Mouse (Mus musculus): Measurements from ENCODE around the gene Ralgps1. TPM values are rescaled to one million over a fixed set of nuclear protein-coding genes. Genes with fewer than 3 reads are reported as not detected.

The Ralgps1 gene
- polyA plus RNA-seq, 1 experiment, result 48.7 TPM

DNA sequence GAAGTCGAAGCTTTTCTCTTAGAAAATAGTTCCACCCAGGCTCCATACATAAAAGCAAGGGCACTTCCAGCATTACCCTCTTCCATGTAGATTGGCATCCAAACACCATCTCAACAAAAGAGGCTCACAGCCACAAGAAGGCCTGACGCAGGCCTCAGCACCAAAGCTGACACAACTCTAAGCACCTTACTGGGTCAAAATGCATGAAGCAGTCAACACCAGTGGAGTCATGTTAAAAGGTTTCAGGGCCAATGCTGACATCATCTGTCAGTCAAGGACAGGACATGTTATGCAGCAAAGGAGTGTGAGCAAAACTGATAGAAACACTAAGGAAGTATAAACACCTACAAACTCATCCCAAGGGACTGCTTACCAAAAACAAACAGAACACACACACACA lies 50.3 kb downstream of the Ralgps1 start:
- TF ChIP-seq CTCF (IDR thresholded peaks at IDR 0.05; ENCODE audit: borderline replicate concordance, insufficient read depth, low read depth, low read length), result no peak
- no peak for TF ChIP-seq POLR2A (IDR thresholded peaks at IDR 0.05; ENCODE audit: borderline replicate concordance, insufficient read depth, low read length)
- no peak for DNase-seq
- H3K4me1 ChIP-seq (ENCODE audit: control insufficient read depth, insufficient read depth, low read length), result peaks cover 52% of the 10 kb centered on the region
- H3K4me3 ChIP-seq (replicated peaks; ENCODE audit: insufficient read depth, low read depth, low read length), result no peak overlapping the region
- H3K27me3 ChIP-seq (ENCODE audit: control insufficient read depth, insufficient read depth, low read length), result no peaks in the 10 kb centered on the region
- no peak overlapping the region for H3K27ac ChIP-seq (ENCODE audit: insufficient read depth, low read length)
- 91% methylated on average over 2 of the region's 2 CpGs for WGBS

DNA sequence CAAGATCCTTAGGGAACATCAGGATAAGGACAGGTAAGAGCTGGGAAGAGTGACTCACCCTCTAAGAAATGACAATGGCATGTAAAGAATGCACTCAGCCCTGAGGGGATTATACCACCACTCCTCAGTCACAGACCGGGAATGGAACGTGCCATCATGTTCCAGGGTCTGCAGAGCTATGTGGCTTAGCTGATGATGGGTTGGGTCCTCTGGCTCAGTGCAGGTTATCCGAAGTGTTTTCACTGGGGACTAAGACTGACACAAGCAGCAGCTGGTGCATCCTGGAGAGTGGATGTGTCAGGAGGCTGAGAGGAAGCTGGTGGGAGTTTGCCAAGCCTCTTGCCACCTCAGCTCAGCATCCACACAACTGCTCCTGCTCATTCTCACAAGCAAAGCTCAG lies 50.7 kb downstream of the Ralgps1 start:
- WGBS, result 76% methylated on average over 3 of the region's 3 CpGs

DNA sequence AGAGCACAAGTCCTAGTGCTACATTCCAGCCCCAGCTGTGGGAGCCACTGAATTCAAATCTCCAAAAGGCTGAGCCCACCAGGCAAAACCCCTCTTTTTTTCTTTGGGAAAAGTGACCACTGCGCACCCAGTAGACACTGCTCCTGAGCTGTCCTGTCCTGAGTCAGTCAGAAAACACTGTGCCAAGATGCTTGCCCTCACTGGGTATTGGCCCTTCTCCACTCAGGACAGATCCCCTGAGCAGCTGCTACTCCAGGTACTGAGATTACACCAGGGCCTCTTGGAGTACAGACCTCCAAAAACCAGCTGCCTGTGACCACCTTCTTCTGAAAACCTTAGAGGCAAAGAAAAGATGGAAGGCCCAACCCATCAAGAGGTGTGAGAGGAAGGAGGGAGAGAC lies 51.4 kb downstream of the Ralgps1 start:
- H3K4me1 ChIP-seq (ENCODE audit: control insufficient read depth, insufficient read depth, low read length), result peaks cover 63% of the 10 kb centered on the region
- WGBS, result 35% methylated on average over 1 of the region's 1 CpGs
- H3K27ac ChIP-seq (ENCODE audit: insufficient read depth, low read length), result no peak overlapping the region
- DNase-seq, result peak in 1 of 2 experiments; percentile 51
- H3K4me3 ChIP-seq (replicated peaks; ENCODE audit: insufficient read depth, low read depth, low read length), result no peak overlapping the region
- H3K27me3 ChIP-seq (ENCODE audit: control insufficient read depth, insufficient read depth, low read length), result no peaks in the 10 kb centered on the region
- TF ChIP-seq CTCF (IDR thresholded peaks at IDR 0.05; ENCODE audit: borderline replicate concordance, insufficient read depth, low read depth, low read length), result no peak
- TF ChIP-seq POLR2A (IDR thresholded peaks at IDR 0.05; ENCODE audit: borderline replicate concordance, insufficient read depth, low read length), result no peak

More for the DNA sequence above, 50.7 kb downstream of the Ralgps1 start:
- Histone ChIP-seq H3K27ac (ENCODE audit: insufficient read depth, low read length) (no peak overlapping the region), H3K27me3 (ENCODE audit: control insufficient read depth, insufficient read depth, low read length) (no peaks in the 10 kb centered on the region), H3K4me1 (ENCODE audit: control insufficient read depth, insufficient read depth, low read length) (peaks cover 57% of the 10 kb centered on the region), H3K4me3 (replicated peaks; ENCODE audit: insufficient read depth, low read depth, low read length) (no peak overlapping the region)
- DNase-seq, result no peak
- TF ChIP-seq POLR2A (IDR thresholded peaks at IDR 0.05; ENCODE audit: borderline replicate concordance, insufficient read depth, low read length) (no peak), CTCF (IDR thresholded peaks at IDR 0.05; ENCODE audit: borderline replicate concordance, insufficient read depth, low read depth, low read length) (no peak)

DNA sequence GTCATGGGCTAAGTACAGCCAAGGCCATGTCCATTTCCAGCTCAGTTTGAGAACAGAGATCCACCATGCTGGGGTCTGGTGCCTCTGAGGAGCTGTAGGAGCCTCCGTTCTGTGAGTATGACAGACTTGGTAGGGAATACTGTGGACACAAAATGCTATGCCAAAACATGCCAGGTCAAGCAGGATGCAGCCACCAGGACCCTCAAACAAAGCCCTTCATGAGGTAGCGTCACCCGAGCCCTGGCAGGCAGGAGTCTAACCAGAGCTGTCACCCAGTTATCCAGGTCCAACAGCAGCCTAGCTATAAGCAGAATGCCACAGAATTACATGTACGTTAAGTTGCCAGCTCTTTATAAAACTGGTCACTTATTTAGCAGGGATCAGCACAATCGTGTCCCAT lies 51.8 kb downstream of the Ralgps1 start:
- no peak for DNase-seq
- peak overlapping the region; percentile 76; the same call in 1 of the 2 replicates for H3K27ac ChIP-seq (ENCODE audit: insufficient read depth, low read length)
- H3K4me3 ChIP-seq (replicated peaks; ENCODE audit: insufficient read depth, low read depth, low read length), result no peak overlapping the region
- H3K27me3 ChIP-seq (ENCODE audit: control insufficient read depth, insufficient read depth, low read length), result no peaks in the 10 kb centered on the region
- TF ChIP-seq POLR2A (IDR thresholded peaks at IDR 0.05; ENCODE audit: borderline replicate concordance, insufficient read depth, low read length) (no peak), CTCF (IDR thresholded peaks at IDR 0.05; ENCODE audit: borderline replicate concordance, insufficient read depth, low read depth, low read length) (no peak)
- peaks cover 64% of the 10 kb centered on the region for H3K4me1 ChIP-seq (ENCODE audit: control insufficient read depth, insufficient read depth, low read length)
- 87% methylated on average over 5 of the region's 5 CpGs for WGBS

DNA sequence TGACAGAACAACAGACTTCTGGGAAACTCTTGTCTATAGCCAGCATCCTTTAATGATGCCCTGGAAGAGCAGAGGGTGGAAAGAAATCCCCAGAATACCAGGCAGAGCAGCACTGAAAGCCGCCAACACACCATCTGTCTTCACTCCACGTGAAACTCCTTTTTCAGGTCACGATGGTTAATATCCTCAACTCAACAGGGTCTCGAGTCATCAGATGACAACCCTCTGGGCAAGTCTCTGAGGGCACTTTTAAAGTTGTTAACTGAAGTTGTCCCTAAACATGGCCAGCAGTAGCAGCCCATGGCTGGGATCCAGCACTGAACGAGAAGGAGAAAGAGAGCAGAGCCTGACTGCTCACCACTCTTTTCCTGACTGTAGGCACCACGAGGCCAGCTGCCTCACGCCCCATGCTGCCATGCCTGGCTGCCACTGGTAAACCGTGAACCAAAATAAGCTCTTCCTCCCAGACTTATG lies 52.8 kb downstream of the Ralgps1 start:
- peak overlapping the region; percentile 89 for H3K27ac ChIP-seq (ENCODE audit: insufficient read depth, low read length)
- TF ChIP-seq CTCF (IDR thresholded peaks at IDR 0.05; ENCODE audit: borderline replicate concordance, insufficient read depth, low read depth, low read length) (no peak), POLR2A (IDR thresholded peaks at IDR 0.05; ENCODE audit: borderline replicate concordance, insufficient read depth, low read length) (no peak)
- DNase-seq, result peak; percentile 86
- 4% methylated on average over 8 of the region's 8 CpGs for WGBS
- peaks cover 61% of the 10 kb centered on the region for H3K4me1 ChIP-seq (ENCODE audit: control insufficient read depth, insufficient read depth, low read length)
- no peaks in the 10 kb centered on the region for H3K27me3 ChIP-seq (ENCODE audit: control insufficient read depth, insufficient read depth, low read length)
- no peak overlapping the region for H3K4me3 ChIP-seq (replicated peaks; ENCODE audit: insufficient read depth, low read depth, low read length)

DNA sequence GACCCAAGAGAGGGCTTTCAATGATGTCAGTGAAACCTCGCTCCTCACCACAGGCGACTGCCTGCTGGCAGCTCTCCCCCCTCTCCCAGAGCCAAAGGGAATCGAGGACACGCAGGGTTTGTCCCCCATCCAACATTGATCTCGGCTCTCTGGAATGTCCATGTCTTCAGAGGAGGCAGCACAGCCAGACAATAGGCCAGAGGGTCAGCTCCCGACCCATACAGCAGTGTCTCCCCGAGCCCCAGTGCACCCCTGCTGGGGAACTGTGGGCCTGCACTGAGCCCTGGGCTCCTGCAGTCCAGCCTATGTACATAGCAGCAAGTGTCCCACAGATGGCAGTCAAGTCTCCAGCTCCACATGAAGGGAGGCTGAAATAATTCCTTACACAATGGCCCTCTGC lies 54.8 kb downstream of the Ralgps1 start:
- TF ChIP-seq POLR2A (IDR thresholded peaks at IDR 0.05; ENCODE audit: borderline replicate concordance, insufficient read depth, low read length) (no peak), CTCF (IDR thresholded peaks at IDR 0.05; ENCODE audit: borderline replicate concordance, insufficient read depth, low read depth, low read length) (peak; percentile 63; the same call in 1 of the 2 replicates)
- Histone ChIP-seq H3K27ac (ENCODE audit: insufficient read depth, low read length) (peak overlapping the region; percentile 39), H3K27me3 (ENCODE audit: control insufficient read depth, insufficient read depth, low read length) (no peaks in the 10 kb centered on the region), H3K4me3 (replicated peaks; ENCODE audit: insufficient read depth, low read depth, low read length) (no peak overlapping the region), H3K4me1 (ENCODE audit: control insufficient read depth, insufficient read depth, low read length) (peaks cover 56% of the 10 kb centered on the region)
- peak; percentile 75 to 80 for DNase-seq
- 3% methylated on average over 7 of the region's 7 CpGs for WGBS

DNA sequence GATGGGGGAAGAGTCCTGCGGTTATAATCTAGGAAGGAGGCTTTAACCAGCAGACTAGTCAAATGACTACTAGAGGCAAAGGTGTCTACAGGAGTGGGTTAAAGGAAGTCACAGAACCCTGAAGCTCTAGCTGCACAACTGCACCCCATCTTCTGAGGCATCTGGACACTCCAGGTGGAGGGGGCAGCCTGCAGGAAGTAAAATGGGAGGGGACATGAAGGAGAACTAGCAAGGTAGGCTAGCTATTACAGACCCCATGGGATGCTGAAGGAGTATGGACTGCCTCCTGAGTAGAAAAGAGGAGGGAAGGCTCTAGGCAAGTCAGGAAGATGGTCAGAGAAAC lies 55.3 kb downstream of the Ralgps1 start:
- no peak for TF ChIP-seq POLR2A (IDR thresholded peaks at IDR 0.05; ENCODE audit: borderline replicate concordance, insufficient read depth, low read length)
- no peak for TF ChIP-seq CTCF (IDR thresholded peaks at IDR 0.05; ENCODE audit: borderline replicate concordance, insufficient read depth, low read depth, low read length)
- no peak for DNase-seq
- Histone ChIP-seq H3K27ac (ENCODE audit: insufficient read depth, low read length) (0 out of 2 replicates have a peak overlapping the region, but pooled peaks have one; percentile 39), H3K4me3 (replicated peaks; ENCODE audit: insufficient read depth, low read depth, low read length) (no peak overlapping the region), H3K4me1 (ENCODE audit: control insufficient read depth, insufficient read depth, low read length) (peaks cover 56% of the 10 kb centered on the region), H3K27me3 (ENCODE audit: control insufficient read depth, insufficient read depth, low read length) (no peaks in the 10 kb centered on the region)
- WGBS, result 74% methylated on average over 1 of the region's 1 CpGs

DNA sequence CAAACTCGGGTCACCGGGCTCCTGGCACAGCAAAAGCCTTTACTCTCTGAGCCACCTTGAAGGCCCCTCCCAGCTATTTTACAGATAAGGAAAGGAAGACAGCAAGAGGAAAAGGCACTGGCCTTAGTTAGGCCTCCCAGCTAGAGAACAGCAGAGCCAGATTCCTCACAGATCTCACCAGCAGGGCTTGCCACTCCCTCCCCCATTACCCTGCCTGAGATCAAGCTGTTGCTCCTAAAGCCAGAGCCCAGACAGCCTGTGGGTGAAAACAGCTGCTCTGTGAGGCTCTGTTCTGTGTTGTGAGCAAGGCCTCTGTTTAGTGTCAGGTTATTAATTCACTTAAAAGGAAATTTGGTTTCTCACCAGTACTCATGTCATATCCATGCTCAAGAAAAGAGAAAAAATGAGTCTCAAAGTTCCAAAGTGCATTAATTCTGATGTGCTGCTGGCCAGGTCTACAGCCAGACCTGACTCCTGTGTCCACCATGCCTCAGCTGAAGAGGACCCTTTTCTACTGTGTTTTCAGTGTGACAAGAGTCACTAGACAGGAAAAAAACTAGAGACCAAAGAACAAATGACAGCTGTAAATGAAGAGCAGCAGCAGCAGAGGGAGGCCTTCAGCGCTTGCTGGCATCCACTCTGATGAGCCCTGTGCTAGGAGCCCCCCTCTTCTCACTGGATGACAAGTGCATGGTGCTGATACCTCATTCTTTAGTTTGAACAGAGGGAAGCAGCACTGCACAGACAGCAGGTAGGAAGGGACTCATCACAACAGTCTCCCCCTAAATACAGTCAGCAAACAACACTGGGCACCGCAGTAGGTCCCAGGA lies 55.8 kb downstream of the Ralgps1 start:
- 73% methylated on average over 4 of the region's 4 CpGs for WGBS
- DNase-seq, result peak in 1 of 2 experiments; percentile 47

More for the DNA sequence above, 55.8 kb downstream of the Ralgps1 start:
- H3K4me3 ChIP-seq (replicated peaks; ENCODE audit: insufficient read depth, low read depth, low read length), result no peak overlapping the region
- H3K4me1 ChIP-seq (ENCODE audit: control insufficient read depth, insufficient read depth, low read length), result peaks cover 53% of the 10 kb centered on the region
- H3K27ac ChIP-seq (ENCODE audit: insufficient read depth, low read length), result no peak overlapping the region
- H3K27me3 ChIP-seq (ENCODE audit: control insufficient read depth, insufficient read depth, low read length), result no peaks in the 10 kb centered on the region
- TF ChIP-seq CTCF (IDR thresholded peaks at IDR 0.05; ENCODE audit: borderline replicate concordance, insufficient read depth, low read depth, low read length), result no peak
- no peak for TF ChIP-seq POLR2A (IDR thresholded peaks at IDR 0.05; ENCODE audit: borderline replicate concordance, insufficient read depth, low read length)

Data from cerebellum, adult 2 months (tissue).